Mouse (Mus musculus) hindbrain, embryonic 14.5 days (tissue): ENCODE results near the gene Klc4. TPM values are rescaled to one million over a fixed set of nuclear protein-coding genes. Genes with fewer than 3 reads are reported as not detected.

ENCODE experiments used
- ATAC-seq: fragments of 200-750 bp; cut with Nextera tagmentation; 2 replicates; pipeline ENCODE4 v1.8.0; 2017; ENCODE audit warnings: moderate number of reproducible peaks, mild to moderate bottlenecking, moderate TSS enrichment, moderate library complexity; ENCODE audit not compliant: low FRiP score
- DNase-seq: peaks from one replicate; pipeline ENCODE4 v3.0.0-alpha.2; 2015; ENCODE audit warnings: low spot score
- H3K27ac ChIP-seq: fragments of 300-500 bp; sonication (generic); 2 replicates; pipeline ENCODE4 v1.5.1; 2014; ENCODE audit warnings: mild to moderate bottlenecking, moderate library complexity
- H3K27me3 ChIP-seq: fragments of 300-500 bp; sonication (generic); 2 replicates; pipeline ENCODE4 v1.6.1; 2014; ENCODE audit warnings: mild to moderate bottlenecking, low read length, mixed read lengths; ENCODE audit not compliant: control insufficient read depth, insufficient read depth
- H3K36me3 ChIP-seq: fragments of 300-500 bp; sonication (generic); replicated peaks from 2 replicates; pipeline ENCODE4 v1.6.1; 2014; ENCODE audit not compliant: control insufficient read depth, insufficient read depth
- H3K4me1 ChIP-seq: fragments of 300-500 bp; sonication (generic); replicated peaks from 2 replicates; pipeline ENCODE4 v1.6.1; 2014; ENCODE audit warnings: antibody characterized with exemption, low read length, mixed read lengths; ENCODE audit not compliant: control insufficient read depth, insufficient read depth
- H3K4me2 ChIP-seq: fragments of 300-500 bp; sonication (generic); replicated peaks from 2 replicates; pipeline ENCODE4 v1.6.1; 2014; ENCODE audit warnings: mild to moderate bottlenecking, moderate library complexity
- H3K4me3 ChIP-seq: fragments of 300-500 bp; sonication (generic); replicated peaks from 2 replicates; pipeline ENCODE4 v1.5.1; 2014; ENCODE audit warnings: mild to moderate bottlenecking, low read length
- H3K9ac ChIP-seq: fragments of 300-500 bp; sonication (generic); 2 replicates; pipeline ENCODE4 v1.6.1; 2014
- H3K9me3 ChIP-seq: fragments of 300-500 bp; sonication (generic); 2 replicates; pipeline ENCODE4 v1.6.1; 2016; ENCODE audit warnings: low read length; ENCODE audit not compliant: control insufficient read depth
- WGBS: fragments of 180-500 bp; shearing (Covaris S2); extraction: QIAGEN DNeasy Blood & Tissue Kit; methylation state at CpG from one replicate; pipeline ENCODE4 v1.1.7; 2014; 5-methylcytosine and 5-hydroxymethylcytosine counted together
- polyA plus RNA-seq: library from polyadenylated mRNA; unstranded; fragments of >200 nt; fragmentation: Nextera tagmentation; extraction: Ambion mirVana; gene quantifications from 2 replicates; pipeline ENCODE4 v1.2.1, GENCODE M21; 2014

Klc4 gene
- polyA plus RNA-seq, 1 experiment from 2014 or later: 30.5 TPM

DNA sequence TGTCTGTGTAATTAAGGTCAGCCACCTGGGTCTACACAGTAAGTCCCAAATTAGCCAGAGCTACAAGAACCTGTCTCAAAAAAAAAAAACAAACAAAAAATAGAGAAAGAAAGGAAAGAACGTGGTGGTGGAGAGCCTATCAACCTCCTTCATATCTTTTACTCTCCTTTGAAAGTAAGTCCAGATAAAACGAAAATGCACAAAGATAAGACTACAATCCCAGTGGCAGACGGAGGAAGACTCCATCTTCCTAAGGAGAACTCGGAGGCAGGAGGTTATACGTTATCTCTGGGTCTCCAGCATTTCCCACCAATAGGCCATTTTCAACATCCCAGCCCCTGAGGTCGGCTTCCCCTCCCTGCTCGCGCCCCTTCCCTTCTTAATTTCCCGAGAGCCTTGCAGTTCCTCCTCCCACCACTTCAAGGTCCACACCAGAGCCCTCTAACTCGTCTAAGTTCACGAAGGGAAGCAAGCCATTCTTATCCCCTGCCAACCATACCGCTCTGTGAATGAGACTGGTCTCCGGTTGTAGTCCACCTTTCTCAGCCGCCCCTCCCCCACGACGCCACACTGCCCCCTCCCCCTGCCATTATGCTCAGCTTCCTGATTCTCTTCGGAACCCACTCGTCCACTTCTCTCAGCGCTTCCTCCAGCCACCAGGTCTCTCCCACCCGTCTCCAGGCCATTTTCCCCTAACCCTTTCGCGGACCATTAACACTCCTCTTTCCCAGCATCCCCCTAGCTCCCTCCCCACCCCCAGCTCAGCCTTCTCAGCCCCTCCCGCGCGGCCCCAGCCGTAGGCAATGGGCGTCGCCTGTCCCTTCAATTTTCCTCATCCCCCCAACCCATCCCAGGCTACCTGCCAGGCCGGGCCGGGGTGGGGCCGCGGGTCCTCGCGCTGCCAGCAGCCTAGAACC, 34.3 kb upstream of the Klc4 start:
- H3K36me3 ChIP-seq: peaks cover 55% of the 10 kb centered on the region
- peak overlapping the region; percentile 75 for H3K9ac ChIP-seq
- H3K4me2 ChIP-seq: peak overlapping the region; percentile 91
- peak overlapping the region; percentile 91 for H3K4me3 ChIP-seq
- H3K4me1 ChIP-seq: peaks cover 22% of the 10 kb centered on the region
- no peaks in the 10 kb centered on the region for H3K27me3 ChIP-seq
- H3K9me3 ChIP-seq: no peaks in the 10 kb centered on the region
- H3K27ac ChIP-seq: peak overlapping the region; percentile 84
- ATAC-seq (peak; percentile 11), DNase-seq (peak; percentile 53)
- 1% methylated on average over 34 of the region's 34 CpGs for WGBS

DNA sequence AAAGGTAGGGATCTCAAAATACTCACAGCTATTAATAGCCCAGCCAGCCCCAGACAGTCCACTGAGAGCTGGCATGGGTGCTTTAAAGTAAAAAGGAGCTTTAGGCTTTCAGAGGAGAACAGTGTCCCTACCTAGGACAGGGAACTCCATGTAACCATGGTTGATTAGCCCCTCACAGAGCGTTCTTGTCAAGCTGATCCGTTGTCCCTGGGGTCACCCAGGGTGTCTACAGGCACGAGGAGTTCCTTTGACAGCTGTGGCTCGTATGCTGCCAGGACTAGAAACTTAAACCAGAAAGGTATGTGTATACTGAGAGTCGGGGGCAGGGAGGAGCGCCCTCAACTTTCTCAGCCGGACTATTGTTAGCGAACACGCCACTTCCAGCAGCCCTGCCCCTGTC, 33.1 kb upstream of the Klc4 start:
- no peaks in the 10 kb centered on the region for H3K9me3 ChIP-seq
- H3K4me3 ChIP-seq: peak overlapping the region; percentile 91; the same call in 1 of the 2 replicates
- H3K4me2 ChIP-seq: peak overlapping the region; percentile 91
- no peak for ATAC-seq
- peak overlapping the region; percentile 6; the same call in 1 of the 2 replicates for H3K9ac ChIP-seq
- H3K4me1 ChIP-seq: peaks cover 22% of the 10 kb centered on the region
- H3K27ac ChIP-seq: no peak overlapping the region
- WGBS: 75% methylated on average over 9 of the region's 9 CpGs
- DNase-seq: no peak
- no peaks in the 10 kb centered on the region for H3K27me3 ChIP-seq
- peaks cover 49% of the 10 kb centered on the region for H3K36me3 ChIP-seq

DNA sequence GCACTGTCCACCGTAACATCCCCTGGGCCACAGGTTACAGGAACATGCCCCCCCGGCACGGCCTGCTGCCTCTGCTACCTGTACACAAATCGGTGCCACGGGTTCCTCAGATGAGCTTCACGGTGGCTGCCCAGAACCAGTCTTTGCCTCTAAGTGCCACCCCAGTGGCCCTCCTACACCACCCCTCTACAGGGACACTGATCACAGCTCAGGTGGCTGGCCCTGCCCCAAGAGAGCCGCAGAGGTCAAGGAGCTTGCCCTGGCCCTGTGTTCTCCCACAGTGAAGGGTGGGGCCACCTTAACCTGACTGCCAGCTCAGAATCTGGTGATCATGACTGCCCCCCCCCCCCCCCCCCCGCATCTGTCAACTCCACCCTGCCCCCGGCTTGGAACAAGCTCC, 32.6 kb upstream of the Klc4 start, which contains the start of gene Mea1:
Mea1 (plus strand) TSS at position 378 of the 400 bp plus-strand sequence.
- 95% methylated on average over 8 of the region's 9 CpGs for WGBS
- H3K36me3 ChIP-seq: peaks cover 44% of the 10 kb centered on the region
- H3K27me3 ChIP-seq: no peaks in the 10 kb centered on the region
- H3K4me3 ChIP-seq: peak within 1 kb of the TSS; percentile 91
- ATAC-seq: no peak
- H3K9me3 ChIP-seq: no peaks in the 10 kb centered on the region
- H3K9ac ChIP-seq: peak within 1 kb of the TSS; percentile 75
- peak within 1 kb of the TSS; percentile 91 for H3K4me2 ChIP-seq
- peak within 1 kb of the TSS; percentile 84 for H3K27ac ChIP-seq
- DNase-seq: no peak
- H3K4me1 ChIP-seq: peaks cover 25% of the 10 kb centered on the region

DNA sequence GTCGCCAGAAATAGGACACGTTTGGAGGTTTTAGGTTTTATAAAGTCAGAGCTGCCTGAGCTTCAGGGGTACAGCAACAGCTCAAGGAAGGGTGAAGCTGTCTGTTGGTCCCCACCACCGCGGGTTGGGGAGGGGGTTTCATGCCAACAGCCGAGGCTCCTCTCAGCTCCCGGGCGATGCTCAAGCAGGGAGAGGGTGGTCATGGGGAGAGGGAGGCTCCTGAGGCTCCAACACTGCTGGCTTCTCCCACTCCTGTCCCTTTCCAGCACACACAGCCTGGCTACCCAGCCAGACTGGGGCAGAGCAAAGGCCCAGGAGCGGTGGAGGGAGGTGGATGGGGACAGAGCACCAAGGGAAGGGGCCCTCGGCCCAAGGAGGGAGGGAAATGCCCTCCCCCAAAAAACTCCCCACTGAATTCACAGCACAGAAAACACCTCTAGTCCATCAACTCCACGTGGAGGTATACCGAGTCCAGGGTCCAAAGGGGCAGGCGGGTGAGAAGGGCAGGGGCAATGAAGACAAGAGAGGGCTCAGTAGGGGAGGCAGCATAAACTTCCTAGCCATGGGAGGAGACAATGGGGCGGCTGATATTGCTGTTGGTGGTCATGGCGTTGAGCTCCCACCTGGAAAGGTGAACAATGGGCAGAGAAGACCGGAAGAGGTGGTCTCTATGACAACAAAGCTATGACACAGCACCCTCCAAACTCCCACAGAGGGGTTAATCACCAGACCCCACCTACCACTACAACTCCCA, 28.9 kb upstream of the Klc4 start:
- H3K4me3 ChIP-seq: peak overlapping the region; percentile 80
- no peaks in the 10 kb centered on the region for H3K27me3 ChIP-seq
- peak overlapping the region; percentile 88 for H3K4me2 ChIP-seq
- WGBS: 19% methylated on average over 15 of the region's 15 CpGs
- peaks cover 20% of the 10 kb centered on the region for H3K4me1 ChIP-seq
- H3K27ac ChIP-seq: peak overlapping the region; percentile 43; the same call in 1 of the 2 replicates
- H3K36me3 ChIP-seq: peaks cover 51% of the 10 kb centered on the region
- peak; percentile 17; the same call in 1 of the 2 replicates for ATAC-seq
- H3K9ac ChIP-seq: peak overlapping the region; percentile 69
- no peaks in the 10 kb centered on the region for H3K9me3 ChIP-seq
- DNase-seq: no peak

DNA sequence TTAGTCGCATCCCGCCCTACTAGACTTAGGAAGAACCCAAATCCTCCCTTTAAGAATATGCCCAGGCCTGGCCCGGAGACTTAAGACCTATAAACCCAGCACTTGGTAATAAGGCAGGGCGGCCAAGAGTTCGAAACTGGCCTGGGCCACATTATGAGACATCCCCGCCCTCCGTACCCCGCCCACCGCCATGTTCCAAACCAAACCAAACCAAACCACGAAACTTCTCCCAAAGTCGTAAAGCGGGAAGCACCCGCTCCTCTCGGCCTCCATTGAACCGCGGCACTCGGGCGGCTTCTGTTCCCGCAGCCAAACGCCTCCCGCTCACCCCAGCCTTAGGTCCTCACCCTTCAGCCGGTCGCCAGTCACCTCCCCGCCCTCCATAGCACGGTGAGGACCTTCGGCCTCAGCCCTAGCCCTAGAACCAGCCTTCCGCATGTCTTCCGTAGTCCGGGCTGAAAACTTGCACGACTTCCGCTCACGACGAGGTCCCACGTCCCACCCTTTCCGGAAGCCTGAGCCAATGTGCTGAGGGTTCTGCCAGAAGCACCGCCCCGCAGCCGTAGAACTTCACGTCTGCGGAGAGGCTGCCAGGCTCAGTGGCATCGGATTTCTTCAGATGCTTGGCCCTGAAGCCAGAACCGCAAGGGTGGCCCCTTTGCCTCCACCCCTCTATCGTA, 28.2 kb upstream of the Klc4 start, which contains the start of gene Rrp36:
Rrp36 (minus strand) TSS at position 503 of the 680 bp plus-strand sequence.
- Histone ChIP-seq H3K36me3 (peaks cover 59% of the 10 kb centered on the region), H3K27ac (peak within 1 kb of the TSS; percentile 58; the same call in 1 of the 2 replicates)

DNA sequence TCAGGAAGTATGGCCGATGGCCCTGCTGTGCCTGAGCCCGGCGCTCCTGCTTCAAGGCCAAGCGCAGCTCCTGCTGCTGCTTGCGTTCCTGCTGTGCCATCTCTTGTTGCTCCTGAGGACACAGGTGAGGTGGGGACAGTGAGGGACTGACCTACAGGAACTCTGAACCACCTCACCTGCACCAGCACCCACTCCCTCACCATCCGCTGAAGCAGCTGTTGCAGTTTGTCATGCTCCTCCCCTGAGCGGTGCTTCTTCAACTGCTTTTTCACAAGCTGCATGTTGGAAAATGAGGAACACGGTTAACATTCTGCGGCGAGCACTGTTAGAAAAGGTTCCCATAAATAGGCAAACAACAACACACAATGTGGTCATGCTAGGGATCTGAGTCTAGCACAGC, 24.1 kb upstream of the Klc4 start:
- H3K4me2 ChIP-seq: no peak overlapping the region
- ATAC-seq (no peak), DNase-seq (no peak)
- H3K36me3 ChIP-seq: peaks cover 64% of the 10 kb centered on the region
- H3K9me3 ChIP-seq: no peaks in the 10 kb centered on the region
- no peak overlapping the region for H3K4me3 ChIP-seq
- H3K4me1 ChIP-seq: peaks cover 6% of the 10 kb centered on the region
- no peak overlapping the region for H3K9ac ChIP-seq
- 97% methylated on average over 10 of the region's 10 CpGs for WGBS
- H3K27me3 ChIP-seq: no peaks in the 10 kb centered on the region
- no peak overlapping the region for H3K27ac ChIP-seq

More for the DNA sequence above, 28.2 kb upstream of the Klc4 start, which contains the start of gene Rrp36:
- H3K4me3 ChIP-seq: peak within 1 kb of the TSS; percentile 80
- peak within 1 kb of the TSS; percentile 88 for H3K4me2 ChIP-seq
- no peaks in the 10 kb centered on the region for H3K9me3 ChIP-seq
- H3K27me3 ChIP-seq: no peaks in the 10 kb centered on the region
- H3K9ac ChIP-seq: peak within 1 kb of the TSS; percentile 69
- under 1% methylated on average over 43 of the region's 43 CpGs for WGBS
- ATAC-seq (peak; percentile 89), DNase-seq (peak; percentile 93)
- peaks cover 12% of the 10 kb centered on the region for H3K4me1 ChIP-seq

DNA sequence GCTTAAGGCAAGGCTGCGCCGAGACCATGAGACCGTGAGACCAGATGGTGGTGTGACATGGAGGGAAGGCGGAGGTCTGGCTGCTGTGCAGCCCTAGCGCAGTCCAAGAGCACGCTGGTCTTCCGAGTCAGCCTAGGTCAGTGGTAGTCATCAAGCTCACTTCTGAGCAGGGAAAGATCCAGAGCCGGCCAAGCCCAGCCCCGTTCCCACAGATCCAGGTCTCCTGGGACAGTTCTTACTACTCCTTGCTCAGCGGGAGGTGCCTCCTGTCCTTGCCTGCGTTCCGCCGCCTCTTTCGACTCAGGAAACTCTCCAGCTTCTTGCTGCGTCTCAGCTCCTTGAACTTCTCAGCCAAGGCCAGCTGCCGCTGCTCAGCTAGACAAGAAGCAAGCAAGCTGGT, 21.9 kb upstream of the Klc4 start:
- Histone ChIP-seq H3K36me3 (peaks cover 82% of the 10 kb centered on the region), H3K27me3 (no peaks in the 10 kb centered on the region), H3K4me2 (no peak overlapping the region), H3K4me3 (no peak overlapping the region), H3K4me1 (no peaks in the 10 kb centered on the region), H3K27ac (no peak overlapping the region), H3K9ac (no peak overlapping the region), H3K9me3 (no peaks in the 10 kb centered on the region)
- no peak for DNase-seq
- no peak for ATAC-seq
- 90% methylated on average over 16 of the region's 16 CpGs for WGBS

DNA sequence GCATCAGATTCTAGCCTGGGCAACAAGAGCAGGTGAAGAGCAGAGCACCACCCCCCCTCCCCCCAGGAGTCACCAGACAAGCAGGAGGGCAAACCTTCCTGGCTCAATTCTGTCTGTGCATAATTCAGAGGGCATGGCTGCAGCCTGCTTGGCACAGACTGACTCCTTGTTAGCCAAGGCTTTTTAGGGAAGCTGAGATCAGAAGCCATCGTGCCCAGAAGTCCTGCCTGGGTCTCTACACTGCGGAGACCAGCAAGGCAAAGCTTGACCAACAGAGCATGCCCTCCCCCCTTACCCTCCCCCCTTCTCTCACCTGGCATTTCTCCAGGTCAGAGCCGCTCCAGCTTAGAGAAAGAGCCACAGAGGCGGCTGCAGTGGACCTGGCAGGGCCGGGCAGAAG, 16.9 kb upstream of the Klc4 start:
- no peak for DNase-seq
- Histone ChIP-seq H3K9me3 (no peaks in the 10 kb centered on the region), H3K4me2 (no peak overlapping the region), H3K27me3 (no peaks in the 10 kb centered on the region), H3K4me3 (no peak overlapping the region), H3K4me1 (no peaks in the 10 kb centered on the region), H3K36me3 (peaks cover 98% of the 10 kb centered on the region), H3K9ac (no peak overlapping the region), H3K27ac (no peak overlapping the region)
- ATAC-seq: no peak
- WGBS: 92% methylated on average over 5 of the region's 5 CpGs
